21 mouse cellular contexts compared by ENCODE assay signal in genomic region chr14:29062676-29063075, GRCm38 (mm10). TPM values are rescaled to one million over a fixed set of nuclear protein-coding genes. Genes with fewer than 3 reads are reported as not detected.
"Had no signal": no experiment of that assay in that cellular context is flagged by ENCODE, and none has a peak within 500 bp of the region (broad histone marks: within the 10 kb centered on the region; RNA-seq: fewer than 3 reads in every experiment).

No protein-coding gene starts in this region.

- ATAC-seq: liver, postnatal 0 days had no signal

- H3K27me3 ChIP-seq: limb, embryonic 12.5 days; limb, embryonic 15.5 days had no signal

- H3K9me3 ChIP-seq: limb, embryonic 12.5 days; limb, embryonic 15.5 days had no signal

- DNase-seq: kidney, adult 18-20 months; kidney, adult 9 months; kidney, postnatal 14 days; kidney, postnatal 4 days; left cerebral cortex, postnatal 4 days; liver, postnatal 0 days; midbrain, embryonic 14.5 days; thymus, adult 18-20 months; thymus, postnatal 36 days had no signal

- H3K36me3 ChIP-seq: limb, embryonic 12.5 days; limb, embryonic 15.5 days had no signal

- H3K4me3 ChIP-seq: limb, embryonic 12.5 days; limb, embryonic 15.5 days had no signal

- H3K9ac ChIP-seq: limb, embryonic 12.5 days; limb, embryonic 15.5 days; liver, embryonic 14.5 days; liver, postnatal 0 days had no signal

- H3K4me2 ChIP-seq: limb, embryonic 12.5 days; limb, embryonic 15.5 days; liver, embryonic 11.5 days had no signal

- H3K27ac ChIP-seq: limb, embryonic 12.5 days; limb, embryonic 15.5 days; liver, embryonic 14.5 days; macrophage had no signal

RNA-seq across cellular contexts. Expression of gene Lrtm1, which starts 44.7 kb away (rescaled TPM):
- total RNA-seq: layer of hippocampus, adult 18-20 months; layer of hippocampus, postnatal 14 days; left cerebral cortex, postnatal 14 days; left cerebral cortex, postnatal 4 days; megakaryocyte, adult 5-6 weeks; midbrain, postnatal 0 days had no signal
- polyA plus RNA-seq: liver, embryonic 11.5 days; macrophage; small intestine, adult 2 months; spleen, adult 2 months had no signal
